Mouse (Mus musculus) hindbrain, embryonic 13.5 days (tissue): ENCODE measurements around the gene Irgm1. TPM values are rescaled to one million over a fixed set of nuclear protein-coding genes. Genes with fewer than 3 reads are reported as not detected.
"Not testable (repeated sequence)": the region's sequence is repeated elsewhere in the genome, so short reads cannot be mapped to it uniquely, and the experiment has no call there.

Source experiments
- ATAC-seq: fragments of 200-750 bp; cut with Nextera tagmentation; 2 replicates; pipeline ENCODE4 v1.8.0; 2017; ENCODE audit warnings: moderate TSS enrichment; ENCODE audit not compliant: low FRiP score
- H3K27ac ChIP-seq: fragments of 300-500 bp; sonication (generic); 2 replicates; pipeline ENCODE4 v1.5.1; 2015; ENCODE audit warnings: inconsistent platforms, mild to moderate bottlenecking, moderate library complexity
- H3K27me3 ChIP-seq: fragments of 300-500 bp; sonication (generic); 2 replicates; pipeline ENCODE4 v1.6.1; 2015; ENCODE audit warnings: mild to moderate bottlenecking, inconsistent platforms
- H3K36me3 ChIP-seq: fragments of 300-500 bp; sonication (generic); 2 replicates; pipeline ENCODE4 v1.6.1; 2015; ENCODE audit warnings: mild to moderate bottlenecking, inconsistent platforms
- H3K4me1 ChIP-seq: fragments of 300-500 bp; sonication (generic); replicated peaks from 2 replicates; pipeline ENCODE4 v1.6.1; 2015; ENCODE audit warnings: inconsistent platforms
- H3K4me2 ChIP-seq: fragments of 300-500 bp; sonication (generic); 2 replicates; pipeline ENCODE4 v1.6.1; 2015; ENCODE audit warnings: inconsistent platforms, mild to moderate bottlenecking, moderate library complexity
- H3K4me3 ChIP-seq: fragments of 300-500 bp; sonication (generic); 2 replicates; pipeline ENCODE4 v1.5.1; 2015; ENCODE audit warnings: mild to moderate bottlenecking, inconsistent platforms
- H3K9ac ChIP-seq: fragments of 300-500 bp; sonication (generic); 2 replicates; pipeline ENCODE4 v1.6.1; 2015; ENCODE audit warnings: mild to moderate bottlenecking, inconsistent platforms
- H3K9me3 ChIP-seq: fragments of 300-500 bp; sonication (generic); 2 replicates; pipeline ENCODE4 v1.6.1; 2016; ENCODE audit warnings: inconsistent platforms
- WGBS: fragments of 180-500 bp; shearing (Covaris S2); methylation state at CpG from one replicate; pipeline ENCODE4 v1.1.7; 2015; 5-methylcytosine and 5-hydroxymethylcytosine counted together
- polyA plus RNA-seq: library from polyadenylated mRNA; unstranded; fragments of >200 nt; fragmentation: Nextera tagmentation; extraction: Ambion mirVana; gene quantifications from 2 replicates; pipeline ENCODE4 v1.2.1, GENCODE M21; 2015

Gene Irgm1
- polyA plus RNA-seq, 1 experiment from 2014 or later, result 2.7 TPM

DNA sequence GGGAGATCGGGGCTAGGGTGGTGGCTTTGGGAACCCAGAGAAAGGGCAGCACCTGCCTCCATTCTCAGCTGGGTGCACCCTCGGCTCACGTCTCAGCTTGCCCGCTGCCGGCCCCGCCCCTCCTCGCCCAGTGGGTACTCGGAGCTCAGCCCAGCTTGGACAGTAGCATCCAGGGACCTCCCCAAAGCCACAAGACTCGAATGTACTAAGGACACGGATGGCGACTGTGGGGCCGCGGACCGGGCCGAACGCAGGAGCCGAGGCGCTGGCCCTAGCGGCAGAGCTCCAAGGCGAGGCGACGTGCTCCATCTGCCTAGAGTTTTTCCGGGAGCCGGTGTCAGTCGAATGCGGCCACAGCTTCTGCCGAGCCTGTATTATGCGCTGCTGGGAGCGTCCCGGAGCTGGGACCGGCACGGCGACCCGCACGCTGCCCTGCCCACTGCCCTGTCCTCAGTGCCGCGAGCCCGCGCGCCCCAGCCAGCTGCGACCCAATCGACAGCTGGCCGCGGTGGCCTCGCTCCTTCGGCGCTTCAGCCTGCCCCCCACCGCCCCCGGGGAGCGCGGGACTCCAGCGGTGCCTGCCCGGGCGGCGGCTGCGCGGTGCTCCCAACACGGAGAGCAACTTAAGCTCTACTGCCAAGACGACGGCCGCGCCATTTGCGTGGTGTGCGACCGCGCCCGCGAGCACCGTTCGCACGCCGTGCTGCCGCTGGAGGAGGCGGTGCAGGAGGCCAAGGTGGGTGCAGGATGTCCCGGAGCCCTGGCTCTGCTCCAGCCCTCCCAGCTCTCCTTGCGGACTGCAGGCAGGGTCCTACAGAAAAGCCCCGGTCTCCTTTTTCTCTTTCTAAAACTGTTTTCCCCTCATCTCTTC, 33.9 kb downstream of the Irgm1 start:
- ATAC-seq, result peak; percentile 21
- Histone ChIP-seq H3K27ac (peak overlapping the region; percentile 78), H3K27me3 (peaks cover 33% of the 10 kb centered on the region), H3K4me2 (peak overlapping the region; percentile 85), H3K9me3 (no peaks in the 10 kb centered on the region), H3K36me3 (no peaks in the 10 kb centered on the region), H3K4me1 (peaks cover 12% of the 10 kb centered on the region; the same call in 1 of the 2 replicates), H3K4me3 (peak overlapping the region; percentile 86), H3K9ac (peak overlapping the region; percentile 85)
- WGBS, result under 1% methylated on average over 77 of the region's 77 CpGs

DNA sequence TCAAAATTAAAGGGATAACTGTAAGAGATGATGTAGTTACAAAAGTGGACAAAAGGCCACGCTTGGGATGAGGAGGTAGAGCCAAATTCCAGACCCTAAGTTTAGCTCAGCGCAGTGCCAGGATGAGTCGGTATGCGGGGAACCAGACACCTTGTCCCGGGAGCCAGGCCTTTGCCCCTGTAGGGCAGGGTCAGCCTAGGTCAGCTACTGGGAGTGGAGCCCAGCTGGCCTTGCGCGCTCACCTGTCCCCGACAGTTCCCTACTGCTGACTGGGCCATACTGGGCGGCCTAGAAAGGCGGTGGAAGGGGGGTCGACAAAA, 34.5 kb downstream of the Irgm1 start:
- peak overlapping the region; percentile 85 for H3K9ac ChIP-seq
- peaks cover 12% of the 10 kb centered on the region; the same call in 1 of the 2 replicates for H3K4me1 ChIP-seq
- no peaks in the 10 kb centered on the region for H3K9me3 ChIP-seq
- 6% methylated on average over 11 of the region's 11 CpGs for WGBS
- peak overlapping the region; percentile 86 for H3K4me3 ChIP-seq
- H3K27ac ChIP-seq, result peak overlapping the region; percentile 78; the same call in 1 of the 2 replicates
- peaks cover 33% of the 10 kb centered on the region for H3K27me3 ChIP-seq
- 0 out of 2 replicates have a peak, but pooled peaks have one; percentile 2 for ATAC-seq
- peak overlapping the region; percentile 85 for H3K4me2 ChIP-seq
- H3K36me3 ChIP-seq, result no peaks in the 10 kb centered on the region

DNA sequence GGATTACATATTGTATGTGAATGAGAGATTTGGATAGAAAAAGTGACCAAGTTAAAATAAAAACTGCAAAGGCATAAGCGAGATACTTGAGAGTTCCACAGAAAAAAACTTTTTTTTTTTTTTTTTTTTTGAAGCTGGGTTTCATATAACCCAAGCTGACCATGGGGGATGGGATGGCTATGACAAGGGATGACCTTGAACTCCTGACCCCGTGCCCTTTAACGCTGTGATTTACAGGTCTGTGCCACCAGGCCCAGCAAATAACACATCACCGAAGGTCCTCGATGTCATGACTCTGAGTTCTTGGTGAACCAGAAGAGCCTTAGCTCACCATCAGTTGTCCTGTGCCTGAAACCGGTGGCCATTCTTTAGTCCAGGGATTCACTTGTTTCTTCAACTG, 35.6 kb downstream of the Irgm1 start:
- Histone ChIP-seq H3K9me3 (no peaks in the 10 kb centered on the region), H3K4me1 (peaks cover 12% of the 10 kb centered on the region; the same call in 1 of the 2 replicates), H3K9ac (no peak overlapping the region), H3K27me3 (peaks cover 33% of the 10 kb centered on the region), H3K4me2 (no peak overlapping the region), H3K4me3 (no peak overlapping the region), H3K36me3 (no peaks in the 10 kb centered on the region), H3K27ac (no peak overlapping the region)
- ATAC-seq, result no peak
- WGBS, result 82% methylated on average over 6 of the region's 6 CpGs

DNA sequence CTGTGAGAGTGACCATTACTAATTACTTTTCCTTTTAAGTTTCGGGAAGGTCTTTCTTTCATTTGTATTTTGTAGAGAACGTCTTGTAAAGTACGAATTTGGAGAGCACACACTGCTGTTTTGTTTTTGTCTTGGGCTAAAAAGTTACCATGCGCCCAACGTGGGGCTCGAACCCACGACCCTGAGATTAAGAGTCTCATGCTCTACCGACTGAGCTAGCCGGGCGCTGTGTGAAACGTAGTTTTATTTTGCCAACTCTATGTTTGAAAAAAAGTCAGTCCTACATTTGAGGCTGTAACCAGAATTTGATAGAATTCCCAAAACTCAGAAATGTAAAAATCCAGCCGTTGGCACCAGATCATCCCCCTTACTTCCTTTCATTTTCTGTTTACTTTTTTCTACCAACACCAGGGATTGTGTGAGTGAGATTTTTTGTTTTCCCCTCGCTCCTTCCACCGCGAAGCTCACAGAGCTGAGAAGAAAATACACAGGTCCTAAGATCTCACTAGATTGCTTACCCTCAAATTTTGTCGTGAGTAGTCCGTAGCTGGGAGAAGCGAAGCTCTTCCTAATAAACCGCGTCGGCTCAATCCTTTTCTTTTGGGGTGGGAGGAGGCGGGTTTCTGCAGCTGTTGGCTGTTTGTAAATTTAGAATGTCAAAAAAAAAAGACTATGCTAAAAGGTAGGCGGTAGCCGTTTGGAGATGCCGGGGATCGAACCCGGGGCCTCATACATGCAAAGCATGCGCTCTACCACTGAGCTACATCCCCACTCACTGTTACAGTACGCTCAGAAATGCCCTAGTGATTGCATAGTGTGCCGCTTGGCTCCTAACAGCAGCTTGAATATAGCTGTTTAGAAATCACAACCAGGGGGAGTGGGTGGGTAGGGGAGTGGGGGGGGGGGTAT, 37.5 kb downstream of the Irgm1 start:
- under 1% methylated on average over 30 of the region's 30 CpGs for WGBS

DNA sequence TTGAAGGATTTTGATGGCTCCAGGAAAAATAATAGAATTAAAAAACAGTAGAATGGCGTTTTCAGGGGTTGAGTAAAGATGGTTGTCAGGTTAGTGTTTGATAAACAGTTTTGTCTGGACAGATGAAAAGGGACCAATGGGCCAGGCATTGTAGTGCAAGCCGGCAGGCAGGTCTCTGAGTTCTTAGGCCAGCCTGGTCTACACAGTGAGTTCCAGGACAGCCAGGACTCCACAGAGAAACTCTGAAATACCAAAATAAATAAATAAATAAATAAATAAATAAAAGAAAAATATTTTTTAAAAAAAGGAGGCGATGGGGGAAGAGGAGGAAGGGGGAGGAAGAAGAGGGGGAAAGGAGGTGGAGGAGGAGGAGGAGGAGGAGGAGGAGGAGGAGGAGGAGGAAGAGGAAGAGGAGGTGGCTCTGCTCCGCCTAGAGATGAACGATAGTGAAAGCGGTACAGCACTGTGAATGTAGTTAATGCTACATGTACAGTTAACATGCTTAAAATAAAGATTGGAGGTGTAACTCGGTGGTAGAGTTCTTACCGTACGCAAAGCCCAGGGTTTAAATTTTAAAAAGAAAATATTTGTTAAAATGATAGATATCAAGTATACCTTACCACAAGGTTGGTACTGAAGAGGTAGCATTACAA, 38.3 kb downstream of the Irgm1 start:
- WGBS, result 46% methylated on average over 9 of the region's 9 CpGs
- ATAC-seq, result no peak
- no peak overlapping the region for H3K27ac ChIP-seq

More for the DNA sequence above, 37.5 kb downstream of the Irgm1 start:
- H3K9me3 ChIP-seq, result no peaks in the 10 kb centered on the region
- H3K27me3 ChIP-seq, result peaks cover 21% of the 10 kb centered on the region
- ATAC-seq, result peak; percentile 89
- peaks cover 12% of the 10 kb centered on the region; the same call in 1 of the 2 replicates for H3K4me1 ChIP-seq
- H3K36me3 ChIP-seq, result no peaks in the 10 kb centered on the region
- H3K4me2 ChIP-seq, result peak overlapping the region; percentile 60
- H3K27ac ChIP-seq, result peak overlapping the region; percentile 66
- peak overlapping the region; percentile 54 for H3K4me3 ChIP-seq
- peak overlapping the region; percentile 68 for H3K9ac ChIP-seq

DNA sequence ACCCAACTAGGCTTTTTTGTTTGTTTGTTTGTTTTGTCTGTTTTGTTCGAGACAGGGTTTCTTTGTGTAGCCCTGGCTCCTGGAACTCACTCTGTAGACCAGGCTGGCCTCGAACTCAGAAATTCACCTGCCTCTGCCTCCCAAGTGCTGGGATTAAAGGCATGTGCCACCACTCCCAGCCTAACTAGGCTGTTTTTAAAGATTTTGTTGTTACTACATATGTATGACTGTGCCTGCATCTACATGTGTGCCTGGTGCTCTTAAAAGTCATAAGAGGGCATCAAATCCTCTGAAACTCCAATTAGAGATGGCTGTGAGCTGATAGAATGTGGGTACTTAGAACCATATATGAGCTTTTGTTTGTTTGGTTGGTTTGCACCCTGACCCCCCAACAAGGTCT, 40.2 kb downstream of the Irgm1 start:
- Histone ChIP-seq H3K4me3 (no peak overlapping the region), H3K27ac (no peak overlapping the region), H3K27me3 (peaks cover 21% of the 10 kb centered on the region), H3K36me3 (no peaks in the 10 kb centered on the region), H3K4me1 (peaks cover 10% of the 10 kb centered on the region), H3K4me2 (no peak overlapping the region), H3K9ac (no peak overlapping the region), H3K9me3 (no peaks in the 10 kb centered on the region)
- WGBS, result 74% methylated on average over 2 of the region's 2 CpGs
- no peak for ATAC-seq

More for the DNA sequence above, 38.3 kb downstream of the Irgm1 start:
- H3K9ac ChIP-seq, result no peak overlapping the region
- H3K9me3 ChIP-seq, result no peaks in the 10 kb centered on the region
- H3K4me1 ChIP-seq, result peaks cover 7% of the 10 kb centered on the region; the same call in 1 of the 2 replicates
- H3K4me3 ChIP-seq, result peak overlapping the region; percentile 54
- H3K27me3 ChIP-seq, result peaks cover 21% of the 10 kb centered on the region
- H3K4me2 ChIP-seq, result peak overlapping the region; percentile 60
- H3K36me3 ChIP-seq, result no peaks in the 10 kb centered on the region

DNA sequence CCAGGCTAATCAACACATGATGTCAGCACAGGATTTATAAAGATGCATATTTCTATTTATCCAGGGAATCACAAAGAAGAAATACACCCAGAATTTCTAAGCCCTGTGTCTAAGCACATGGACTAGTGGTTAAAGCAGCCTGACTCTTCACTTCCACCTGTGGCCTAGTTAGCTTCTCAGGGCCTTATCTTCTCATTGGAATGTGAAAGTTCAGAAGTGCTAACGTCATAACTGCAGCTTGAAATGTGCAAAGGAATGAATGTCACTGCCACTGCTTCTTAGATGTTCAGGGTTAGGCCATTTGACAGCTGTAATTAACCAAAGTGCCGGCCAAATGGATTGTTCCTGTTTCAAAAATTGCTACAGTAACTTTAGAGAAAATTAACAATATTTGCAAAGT, 41.2 kb downstream of the Irgm1 start:
- no peak overlapping the region for H3K4me3 ChIP-seq
- H3K27me3 ChIP-seq, result peaks cover 13% of the 10 kb centered on the region; the same call in 1 of the 2 replicates
- H3K4me1 ChIP-seq, result peaks cover 10% of the 10 kb centered on the region
- WGBS, result 84% methylated on average over 2 of the region's 2 CpGs
- no peak overlapping the region for H3K27ac ChIP-seq
- H3K9ac ChIP-seq, result no peak overlapping the region
- no peak for ATAC-seq
- no peaks in the 10 kb centered on the region for H3K9me3 ChIP-seq
- H3K4me2 ChIP-seq, result no peak overlapping the region
- H3K36me3 ChIP-seq, result no peaks in the 10 kb centered on the region

DNA sequence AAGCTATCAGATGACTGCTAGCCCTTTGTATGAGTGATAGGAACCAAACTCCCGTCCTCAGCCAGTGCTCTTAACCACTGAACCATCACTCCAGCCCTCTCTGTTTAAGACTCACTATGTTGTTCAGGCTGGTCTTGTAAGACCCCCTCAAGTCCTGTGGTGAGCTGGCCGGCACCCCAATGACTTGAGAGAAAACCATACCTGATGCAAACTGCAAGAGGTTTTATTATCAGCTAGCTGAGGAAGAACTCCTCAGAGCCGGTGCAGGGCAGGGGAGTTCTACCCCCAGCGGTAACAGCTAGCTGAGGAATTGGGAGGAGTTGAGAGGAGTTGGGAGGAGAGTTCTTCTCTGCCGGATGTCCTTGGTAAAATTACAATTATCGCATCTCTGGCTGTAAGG, 43.6 kb downstream of the Irgm1 start:
- Histone ChIP-seq H3K9ac (no peak overlapping the region), H3K4me2 (no peak overlapping the region), H3K36me3 (no peaks in the 10 kb centered on the region), H3K4me3 (no peak overlapping the region), H3K9me3 (no peaks in the 10 kb centered on the region), H3K27me3 (peaks cover 25% of the 10 kb centered on the region), H3K4me1 (peaks cover 18% of the 10 kb centered on the region), H3K27ac (no peak overlapping the region)
- WGBS, result 70% methylated on average over 6 of the region's 6 CpGs
- no peak for ATAC-seq

DNA sequence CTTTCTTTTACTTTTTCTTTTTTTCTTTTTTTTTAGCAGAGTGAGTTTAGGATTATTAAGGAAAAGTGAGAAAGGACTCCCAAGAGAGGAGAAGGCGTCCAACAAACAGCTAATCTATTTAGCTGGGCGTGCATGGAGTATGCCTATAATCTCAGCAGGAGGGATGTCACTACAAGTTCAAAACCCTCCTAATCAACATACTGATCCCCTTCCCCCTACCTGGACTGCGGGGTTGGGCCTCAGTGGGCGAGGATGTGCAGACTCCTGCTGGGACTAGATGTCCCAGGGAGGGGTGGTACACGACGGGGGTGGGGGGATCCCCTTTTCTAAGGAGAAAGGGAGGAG, 44.8 kb downstream of the Irgm1 start:
- peaks cover 32% of the 10 kb centered on the region for H3K27me3 ChIP-seq
- H3K9me3 ChIP-seq, result no peaks in the 10 kb centered on the region
- under 1% methylated on average over 6 of the region's 6 CpGs for WGBS
- peak overlapping the region; percentile 45 for H3K4me3 ChIP-seq
- no peak for ATAC-seq
- H3K36me3 ChIP-seq, result no peaks in the 10 kb centered on the region
- H3K9ac ChIP-seq, result peak overlapping the region; percentile 39; the same call in 1 of the 2 replicates
- H3K4me2 ChIP-seq, result peak overlapping the region; percentile 58
- no peak overlapping the region for H3K27ac ChIP-seq
- peaks cover 18% of the 10 kb centered on the region for H3K4me1 ChIP-seq

DNA sequence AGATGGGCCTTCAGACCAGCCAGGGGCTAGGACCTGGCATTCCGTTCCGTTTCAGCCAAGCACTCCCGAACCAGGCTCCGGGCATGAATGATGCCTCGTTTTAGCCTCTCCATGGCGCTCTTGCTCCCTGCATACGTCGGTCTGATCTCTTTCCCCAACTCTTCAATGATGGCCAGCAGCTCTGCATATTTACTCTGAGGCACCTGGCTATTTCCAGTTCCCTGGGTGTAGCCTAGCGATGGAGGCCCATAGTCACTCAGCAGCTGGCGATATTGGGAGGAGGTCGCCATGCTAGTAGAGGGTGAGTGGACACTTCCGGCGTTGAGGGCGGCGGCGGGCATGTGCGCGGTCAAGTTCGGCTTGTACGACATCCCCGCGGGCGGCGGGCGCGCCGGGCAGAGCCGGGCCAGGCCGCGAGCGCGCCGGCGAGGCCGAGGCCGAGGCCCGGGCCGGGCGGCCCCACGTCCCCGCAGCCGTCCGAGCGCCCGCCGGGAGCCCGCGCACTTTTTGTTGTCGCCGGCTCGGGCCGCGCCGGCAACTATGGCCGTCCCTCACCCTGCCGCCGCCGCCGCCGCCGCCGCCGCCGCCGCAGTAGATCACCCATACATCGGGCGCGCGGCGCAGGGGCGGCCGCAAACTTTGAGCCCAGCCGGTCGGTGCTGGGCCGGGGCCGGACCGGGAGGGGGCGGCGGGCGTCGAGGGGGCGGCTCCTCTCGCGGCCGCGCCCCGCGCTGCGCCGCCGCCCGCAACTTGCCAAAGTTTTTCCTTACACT, 45.3 kb downstream of the Irgm1 start, which contains the start of the genes Trim7 and Gm12184:
Gene Trim7 (plus strand): TSS at position 162 of the 773 bp plus-strand sequence.
Gene Gm12184 (minus strand): TSS at position 677 of the 773 bp plus-strand sequence.
- H3K27ac ChIP-seq, result peak within 1 kb of the TSS; percentile 48; the same call in 1 of the 2 replicates
- WGBS, result under 1% methylated on average over 40 of the region's 92 CpGs
- peak within 1 kb of the TSS; percentile 39; the same call in 1 of the 2 replicates for H3K9ac ChIP-seq
- H3K4me3 ChIP-seq, result peak within 1 kb of the TSS; percentile 45
- H3K4me1 ChIP-seq, result peaks cover 18% of the 10 kb centered on the region
- H3K9me3 ChIP-seq, H3K36me3 ChIP-seq: not testable (repeated sequence)
- peak; percentile 83 for ATAC-seq
- H3K4me2 ChIP-seq, result peak within 1 kb of the TSS; percentile 58
- peaks cover 34% of the 10 kb centered on the region for H3K27me3 ChIP-seq

DNA sequence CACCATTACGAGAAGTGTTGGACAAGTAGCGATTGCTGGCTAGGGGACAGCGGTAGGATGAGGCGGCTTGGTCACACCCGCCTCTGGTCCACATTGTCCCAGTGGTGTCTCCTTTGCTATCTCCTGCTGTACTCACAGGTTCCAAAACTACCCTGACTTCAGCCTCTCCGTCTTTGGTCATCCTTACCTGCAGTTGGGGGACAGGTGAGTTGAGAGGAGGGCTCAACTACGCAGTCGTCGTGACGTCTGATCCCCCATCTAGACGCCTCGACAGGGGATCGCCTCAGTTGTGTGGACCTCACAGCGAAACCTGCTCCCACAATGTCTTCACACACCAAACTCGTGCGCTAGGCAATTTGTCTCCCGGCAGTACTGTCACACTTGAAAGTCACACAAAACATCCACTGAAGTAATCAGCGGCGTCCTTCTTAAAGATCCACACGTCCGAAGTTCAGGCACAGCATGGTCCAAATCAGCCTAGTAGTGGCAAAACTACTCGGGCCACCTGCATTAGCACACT, 47.1 kb downstream of the Irgm1 start:
- H3K9ac ChIP-seq, result no peak overlapping the region
- no peaks in the 10 kb centered on the region for H3K9me3 ChIP-seq
- peak overlapping the region; percentile 27 for H3K4me3 ChIP-seq
- H3K4me2 ChIP-seq, result peak overlapping the region; percentile 51
- H3K27ac ChIP-seq, result no peak overlapping the region
- H3K4me1 ChIP-seq, result peaks cover 18% of the 10 kb centered on the region
- ATAC-seq, result no peak
- H3K36me3 ChIP-seq, result no peaks in the 10 kb centered on the region
- peaks cover 32% of the 10 kb centered on the region for H3K27me3 ChIP-seq
- 3% methylated on average over 22 of the region's 22 CpGs for WGBS
